Mouse (Mus musculus): ENCODE results near the gene Ly75. TPM values are rescaled to one million over a fixed set of nuclear protein-coding genes. Genes with fewer than 3 reads are reported as not detected.

The Ly75 gene
- total RNA-seq, 2 experiments from 2014 or later, result 4.4 to 6.0 TPM

DNA sequence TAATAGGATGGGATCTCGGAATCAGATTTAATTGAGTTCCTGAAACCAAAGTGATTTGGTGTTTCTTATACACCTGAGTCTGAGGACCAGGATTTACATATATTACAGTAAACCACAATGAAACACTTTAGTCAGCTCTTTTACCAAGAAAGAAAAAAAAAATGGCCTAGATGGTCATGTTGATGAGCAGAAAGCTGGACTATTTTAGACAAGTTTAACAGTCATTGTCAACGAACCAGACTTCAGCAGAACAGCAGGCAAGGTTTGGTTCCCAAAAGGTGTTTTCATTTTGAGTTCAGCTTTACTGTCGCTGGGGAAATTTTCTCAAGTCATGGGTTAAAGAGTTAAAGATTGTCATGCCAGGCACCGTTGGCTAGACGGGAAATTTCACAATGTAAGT, 5.8 kb downstream of the Ly75 start:
- no peak for DNase-seq (ENCODE audit: low spot score in 2 of 2)
- intact Hi-C loops (cut with DNase I), result no loop called here

DNA sequence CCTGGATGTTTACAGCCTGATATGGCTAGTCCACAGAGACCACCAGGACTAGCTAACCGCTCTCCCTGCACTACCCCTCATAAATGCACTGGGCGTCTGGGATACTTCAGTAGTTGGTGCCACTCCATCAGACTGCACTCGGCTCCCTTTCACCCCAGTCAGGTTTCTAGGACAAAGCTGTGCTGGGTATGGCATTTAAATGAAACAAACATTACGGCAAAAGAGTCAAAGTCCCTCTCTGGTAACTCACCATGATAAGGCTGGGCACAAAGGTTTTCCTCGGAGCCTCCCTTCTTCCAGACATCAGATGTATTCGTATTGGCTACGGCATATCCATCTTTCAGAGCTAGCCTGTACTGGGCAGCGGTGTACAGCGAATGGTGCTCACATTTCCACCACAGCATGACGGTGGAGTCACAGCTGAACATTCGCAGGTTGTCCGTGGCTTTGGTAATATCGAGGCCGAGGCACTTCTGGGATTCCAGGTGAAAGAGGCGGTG, 7.4 kb downstream of the Ly75 start:
- DNase-seq (ENCODE audit: low spot score in 2 of 2), result no peak
- intact Hi-C loops (cut with DNase I), result no loop called here

DNA sequence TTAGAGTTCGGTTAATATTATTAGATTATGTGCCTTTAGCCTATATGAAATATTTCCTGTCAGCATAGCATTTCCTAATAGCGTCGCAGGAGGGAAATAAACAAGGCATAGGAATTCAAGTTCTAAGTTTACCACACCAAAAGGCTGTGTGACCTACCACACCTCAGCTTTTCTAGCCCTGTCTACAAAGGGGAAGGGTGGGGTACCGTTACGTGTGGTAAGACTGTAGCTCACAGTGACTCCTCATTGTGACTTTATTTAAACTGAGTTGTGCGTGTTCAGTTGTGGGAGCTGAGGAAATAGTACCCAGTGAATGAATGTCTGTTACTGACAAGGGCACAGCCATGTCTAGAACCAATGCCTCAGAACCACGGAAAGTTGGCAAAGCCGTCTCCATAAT, 8.0 kb downstream of the Ly75 start:
- intact Hi-C loops (cut with DNase I), result no loop called here
- DNase-seq (ENCODE audit: low spot score in 2 of 2), result no peak

DNA sequence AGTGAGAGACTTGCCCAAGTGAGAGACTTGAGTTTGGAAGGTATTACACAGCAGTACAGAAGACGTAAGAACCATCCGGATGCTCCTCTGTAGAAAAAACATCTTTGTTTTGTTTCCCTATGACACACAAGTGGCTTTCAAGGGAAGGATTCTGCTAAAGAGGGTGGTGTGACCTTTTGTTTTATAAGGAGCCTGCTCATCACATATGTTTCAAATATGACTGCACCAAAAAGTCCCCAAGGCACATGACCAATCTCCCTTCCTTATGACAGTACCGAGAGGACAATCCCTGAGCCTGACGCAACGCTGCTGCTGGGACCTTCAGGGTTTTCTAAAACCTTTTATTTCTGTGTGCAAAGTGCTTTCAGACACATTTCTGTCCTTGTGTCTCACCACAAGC, 12.9 kb downstream of the Ly75 start:
- intact Hi-C loops (cut with DNase I), result no loop called here
- no peak for DNase-seq (ENCODE audit: low spot score in 2 of 2)

DNA sequence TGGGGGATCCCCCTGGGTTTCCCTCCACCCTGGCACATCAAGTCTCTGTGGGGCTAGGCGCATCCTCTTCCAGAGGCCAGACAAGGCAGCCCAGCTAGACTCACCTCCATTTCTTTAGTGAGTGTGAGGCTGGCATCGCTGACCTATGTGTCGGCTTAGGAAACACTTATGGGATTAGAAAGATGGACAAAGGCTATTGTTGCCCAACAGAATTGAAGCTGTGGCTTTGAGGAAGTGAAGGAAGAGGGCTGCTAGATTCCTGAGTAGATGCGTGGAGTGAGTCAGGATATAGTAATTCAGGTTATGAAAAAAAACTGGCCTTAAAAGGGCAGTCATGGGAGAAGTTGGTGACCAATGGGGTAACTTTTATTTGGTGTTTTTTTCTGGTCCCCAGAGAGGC, 13.6 kb downstream of the Ly75 start:
- intact Hi-C loops (cut with DNase I), result no loop called here
- no peak for DNase-seq (ENCODE audit: low spot score in 2 of 2)

DNA sequence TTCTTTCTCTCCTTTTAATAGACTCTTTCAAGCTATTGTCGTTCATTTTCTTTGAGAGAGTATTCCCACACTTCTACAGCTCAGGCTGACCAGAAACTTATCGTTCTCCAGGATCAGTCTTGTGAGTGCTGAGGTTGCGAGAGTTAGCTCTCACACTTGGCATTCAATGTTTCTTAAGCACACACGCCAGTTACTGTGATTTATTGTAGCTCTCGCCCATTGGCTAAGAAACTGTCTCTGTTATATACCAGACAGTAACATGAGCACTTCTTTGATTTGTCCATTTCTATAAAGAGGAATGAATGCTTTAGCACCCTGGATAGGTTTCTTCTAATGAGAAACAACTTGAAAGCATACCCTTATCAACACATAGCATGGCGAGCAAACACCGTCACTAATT, 15.2 kb downstream of the Ly75 start:
- intact Hi-C loops (cut with DNase I), result no loop called here
- no peak for DNase-seq (ENCODE audit: low spot score in 2 of 2)

DNA sequence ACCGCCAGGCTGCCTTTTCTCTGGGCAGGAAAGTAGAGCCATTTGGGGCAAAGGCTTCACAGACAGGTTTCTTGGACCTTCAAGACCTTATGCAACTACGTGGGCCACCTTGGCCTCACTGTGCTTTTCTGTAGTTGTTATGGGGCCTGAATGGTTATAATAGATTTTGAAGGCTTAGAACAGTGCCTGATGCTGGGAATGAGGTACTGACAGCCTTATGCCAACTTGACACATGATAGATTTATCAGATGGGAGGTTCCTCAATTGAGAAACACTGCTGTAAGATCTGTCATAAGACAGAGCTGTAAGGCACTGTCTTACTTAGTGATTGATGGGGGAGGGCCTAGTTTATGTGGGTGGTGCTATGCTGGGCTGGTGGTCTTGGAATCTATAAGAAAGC, 15.9 kb downstream of the Ly75 start:
- no peak for DNase-seq (ENCODE audit: low spot score in 2 of 2)
- intact Hi-C loops (cut with DNase I), result no loop called here

DNA sequence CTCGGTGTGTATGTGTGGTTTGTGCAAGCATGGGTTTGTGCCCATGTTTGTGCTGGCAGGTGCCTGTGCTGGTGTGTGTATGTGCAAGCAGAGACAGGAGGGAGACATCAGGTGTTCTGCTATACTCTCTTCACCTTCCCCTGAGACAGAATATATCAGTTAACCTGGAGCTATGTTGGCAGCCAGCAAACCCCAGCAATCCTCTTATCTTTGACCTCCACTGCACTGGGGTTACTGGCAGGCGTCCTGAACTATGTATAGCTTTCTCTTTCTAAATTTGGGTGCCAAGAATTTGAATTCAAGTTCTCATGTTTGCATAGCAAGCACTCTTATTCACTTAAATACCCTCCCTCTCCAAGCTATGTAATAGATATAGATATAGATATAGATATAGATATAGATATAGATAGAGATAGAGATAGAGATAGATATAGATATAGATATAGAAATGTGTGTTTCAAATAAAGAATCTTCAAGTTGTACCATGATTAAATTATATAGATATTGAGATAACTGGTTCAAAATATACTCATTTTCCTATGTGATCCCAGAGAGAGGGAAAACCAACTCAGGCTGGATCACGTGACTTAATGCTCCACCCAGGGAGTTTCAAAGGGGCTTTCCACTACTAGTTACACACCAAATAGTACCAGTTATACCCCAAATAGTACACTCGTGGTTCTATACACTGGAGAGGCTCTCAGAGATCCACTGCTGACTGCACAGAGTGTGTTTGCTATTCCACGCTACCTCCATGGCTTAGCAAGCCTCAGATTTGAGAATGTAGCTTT, 17.1 kb downstream of the Ly75 start:
- intact Hi-C loops (cut with DNase I), result no loop called here
- DNase-seq (ENCODE audit: low spot score in 2 of 2), result no peak

DNA sequence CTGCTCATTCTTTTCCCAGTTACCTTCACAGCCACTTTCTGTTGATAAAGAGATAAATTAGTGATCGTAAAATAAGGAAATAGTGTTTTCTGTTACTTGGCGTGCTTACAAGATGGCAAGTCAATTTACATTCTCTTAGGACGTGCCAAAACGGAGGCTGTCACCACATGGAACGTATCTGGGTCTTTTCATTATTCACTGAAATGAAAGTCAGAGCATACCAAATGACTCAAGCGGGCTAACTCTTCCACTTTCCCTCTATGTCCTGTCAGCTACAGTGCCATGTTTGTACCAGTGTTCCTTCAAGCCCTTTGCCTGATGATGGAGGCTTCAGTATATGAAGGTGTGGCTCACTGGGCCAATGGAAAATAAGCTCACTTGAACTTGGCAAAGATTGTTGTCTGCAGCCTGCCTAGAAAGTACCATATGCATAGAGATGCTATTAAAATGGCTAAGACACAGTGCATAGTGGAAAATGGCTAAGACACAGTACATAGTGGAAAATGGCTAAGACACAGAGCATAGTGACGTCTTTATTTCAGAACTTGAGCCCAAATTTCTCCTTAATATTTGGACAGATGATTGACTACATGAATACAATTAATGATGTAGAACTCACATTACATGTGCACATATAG, 17.8 kb downstream of the Ly75 start:
- intact Hi-C loops (cut with DNase I), result no loop called here
- no peak for DNase-seq (ENCODE audit: low spot score in 2 of 2)

DNA sequence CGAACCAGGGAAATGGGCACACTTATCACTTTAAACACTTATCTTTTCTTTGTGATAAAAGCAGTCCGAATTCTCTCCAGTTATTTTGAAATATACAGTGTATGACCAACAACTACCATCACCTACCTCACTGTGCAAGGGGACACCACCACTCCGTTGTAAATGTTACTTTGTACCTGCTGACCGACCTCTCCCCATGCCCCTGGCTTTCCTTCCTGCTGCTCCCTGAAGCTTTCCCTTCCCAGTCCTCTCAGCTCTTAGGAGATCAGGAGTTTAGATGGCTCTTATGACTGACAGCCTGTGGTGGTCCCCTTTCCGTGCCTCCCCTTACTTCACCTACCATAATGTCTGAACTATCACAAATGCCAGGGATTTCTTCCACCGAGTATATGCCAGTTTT, 21.0 kb downstream of the Ly75 start:
- intact Hi-C loops (cut with DNase I), result no loop called here
- DNase-seq (ENCODE audit: low spot score in 2 of 2), result no peak

DNA sequence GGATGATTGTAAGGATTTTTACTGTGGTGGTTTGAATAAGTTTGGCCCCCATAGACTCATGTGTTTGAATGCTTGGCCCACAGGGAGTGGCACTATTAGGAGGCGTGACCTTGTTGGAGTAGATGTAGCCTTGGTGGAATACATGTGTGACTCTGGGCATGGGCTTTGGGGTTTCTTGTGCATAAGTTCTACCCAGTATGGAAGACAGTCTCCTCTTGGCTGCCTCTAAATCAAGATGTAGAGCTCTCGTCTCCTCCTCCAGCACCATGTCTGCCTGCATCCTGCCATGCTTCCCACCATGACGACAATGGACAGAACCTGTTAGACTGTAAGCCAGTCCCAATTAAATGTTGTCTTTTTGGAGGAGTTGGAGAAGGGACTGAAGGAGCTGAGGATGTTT, 23.3 kb downstream of the Ly75 start:
- DNase-seq (ENCODE audit: low spot score in 2 of 2), result no peak
- intact Hi-C loops (cut with DNase I), result no loop called here

DNA sequence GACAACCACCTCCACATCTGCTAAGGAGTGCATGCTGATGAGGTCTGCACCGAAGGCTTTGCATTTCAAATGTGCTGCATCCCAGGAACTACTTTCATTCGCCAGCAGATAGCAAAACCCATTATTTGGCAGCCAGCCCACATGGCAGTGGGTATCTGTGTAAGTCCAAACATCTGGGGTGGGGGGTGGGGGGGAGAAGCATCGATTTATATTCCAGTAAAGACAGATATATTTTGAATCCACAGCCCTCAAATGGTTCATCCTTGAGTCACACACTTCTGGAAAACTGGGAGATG, 27.8 kb downstream of the Ly75 start:
- intact Hi-C loops (cut with DNase I), result no loop called here
- DNase-seq (ENCODE audit: low spot score in 2 of 2), result no peak

DNA sequence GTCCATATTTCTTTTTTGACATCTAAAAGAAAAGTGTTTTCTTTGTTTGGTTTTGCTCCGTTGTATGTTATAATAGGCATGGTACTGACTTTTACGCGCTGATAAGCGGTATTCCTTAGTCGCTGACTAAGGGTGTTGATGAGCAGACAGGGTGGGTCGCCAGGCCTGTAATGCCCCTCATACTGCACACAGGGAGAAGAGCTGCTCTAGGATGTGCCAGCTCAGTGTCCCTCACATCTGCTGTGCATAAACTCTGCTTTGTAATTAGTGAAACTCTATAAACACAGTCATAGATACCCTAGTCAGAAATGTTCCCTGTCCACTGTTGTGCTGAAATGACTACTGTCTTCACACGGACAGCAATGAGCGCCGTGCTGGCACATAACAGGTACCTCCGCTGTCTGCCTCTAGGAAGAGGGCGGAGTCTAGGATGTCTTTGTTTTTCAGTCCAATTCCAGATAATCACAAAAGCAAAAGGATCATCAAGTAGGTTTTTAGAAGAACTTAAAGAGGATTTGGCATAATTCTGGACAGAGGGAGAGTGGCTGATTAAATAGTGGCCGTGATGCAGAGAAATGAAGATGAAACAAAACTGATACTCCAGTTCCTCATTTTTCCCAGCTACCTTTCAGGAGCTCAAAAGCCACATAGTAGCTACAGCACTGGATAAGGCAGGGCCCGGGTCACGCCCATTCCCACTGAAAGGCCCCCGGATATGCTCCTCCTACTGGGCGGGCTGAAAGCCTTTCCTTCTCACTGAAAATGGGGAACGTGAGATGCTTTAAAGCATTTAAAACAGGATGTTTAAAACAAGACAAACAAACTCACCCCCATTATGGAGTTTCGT, 28.3 kb downstream of the Ly75 start:
- DNase-seq (ENCODE audit: low spot score in 2 of 2), result no peak

DNA sequence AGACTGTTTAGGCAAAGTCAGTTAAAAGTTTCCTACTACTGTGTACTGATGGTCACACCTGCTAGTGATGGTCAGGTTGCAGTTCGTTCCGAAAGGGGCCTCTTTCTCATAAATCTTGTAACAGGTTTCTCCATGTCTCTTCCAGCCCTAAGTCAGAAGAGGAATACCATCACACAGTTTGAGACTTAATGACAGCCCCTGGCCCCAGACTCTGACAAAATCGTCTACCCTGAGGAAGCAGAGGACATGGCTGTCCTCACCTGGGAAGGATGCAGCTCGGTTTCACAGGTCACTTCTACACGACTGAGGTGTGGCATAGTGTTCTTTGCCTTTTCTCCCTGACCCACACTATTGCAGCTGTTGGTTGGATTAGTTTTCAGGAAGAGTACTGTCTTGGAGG, 30.8 kb downstream of the Ly75 start:
- intact Hi-C loops (cut with DNase I), result no loop called here
- DNase-seq (ENCODE audit: low spot score in 2 of 2), result no peak

More for the DNA sequence above, 28.3 kb downstream of the Ly75 start:
- intact Hi-C loops (cut with DNase I), result no loop called here

DNA sequence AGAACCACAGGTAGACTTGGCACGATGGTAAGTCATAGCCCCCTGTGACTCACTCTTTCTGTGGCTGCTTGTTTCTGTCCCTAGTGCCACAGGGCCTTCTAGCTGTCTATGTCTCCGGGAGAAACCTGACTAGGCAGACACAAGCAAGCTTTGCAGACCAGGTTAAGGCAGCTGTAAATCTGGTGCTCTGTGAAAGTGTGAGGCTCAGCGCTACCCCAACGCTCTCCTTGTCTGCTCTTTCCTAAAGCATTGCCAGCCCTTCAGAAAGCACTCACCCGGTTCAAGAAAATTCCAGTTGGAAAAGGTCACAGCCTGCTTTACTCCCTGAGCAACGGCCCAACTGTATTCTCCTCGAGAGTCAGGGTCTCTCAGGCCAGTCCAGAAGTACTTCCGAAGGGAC, 31.3 kb downstream of the Ly75 start:
- DNase-seq (ENCODE audit: low spot score in 2 of 2), result no peak
- intact Hi-C loops (cut with DNase I), result no loop called here

DNA sequence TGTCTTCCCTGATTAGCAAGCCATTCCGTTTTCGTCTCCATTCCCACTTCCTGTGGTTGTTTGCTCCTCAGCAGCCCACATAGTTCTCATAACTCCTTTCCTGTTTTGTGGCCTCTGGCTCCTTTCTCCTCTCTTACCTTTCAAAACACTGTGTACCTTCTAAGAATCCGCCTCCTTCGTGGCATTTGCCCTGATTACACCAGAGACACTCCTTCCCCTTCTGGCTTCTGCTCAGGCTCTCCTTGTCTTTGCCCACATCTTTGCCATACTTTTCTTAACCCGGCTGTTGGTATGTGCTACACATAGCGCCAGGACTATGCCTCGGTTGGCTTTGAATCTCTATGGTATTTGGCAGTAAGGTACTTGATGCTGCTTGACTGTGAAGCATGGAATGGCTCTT, 35.2 kb downstream of the Ly75 start:
- no peak for DNase-seq (ENCODE audit: low spot score in 2 of 2)
- intact Hi-C loops (cut with DNase I), result no loop called here

DNA sequence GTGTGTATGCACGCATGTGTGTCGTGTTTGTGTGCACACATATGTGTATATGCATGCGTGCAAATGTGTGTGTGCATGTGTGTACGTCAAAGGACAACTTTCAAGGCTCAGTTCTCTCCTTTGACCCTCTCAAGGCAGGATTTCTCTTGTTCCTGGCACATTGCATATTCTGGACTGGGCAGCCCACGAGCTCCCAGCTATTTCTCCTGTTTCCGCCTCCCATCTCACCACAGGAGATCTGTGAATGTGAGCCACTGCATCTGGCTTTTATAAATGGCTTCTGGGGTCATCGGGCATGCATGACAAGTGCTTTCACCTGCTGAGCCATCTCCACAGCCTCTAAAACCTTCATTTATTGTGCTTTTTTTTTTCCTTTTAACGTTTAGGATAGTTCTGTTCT, 36.6 kb downstream of the Ly75 start:
- intact Hi-C loops (cut with DNase I), result no loop called here
- DNase-seq (ENCODE audit: low spot score in 2 of 2), result no peak

DNA sequence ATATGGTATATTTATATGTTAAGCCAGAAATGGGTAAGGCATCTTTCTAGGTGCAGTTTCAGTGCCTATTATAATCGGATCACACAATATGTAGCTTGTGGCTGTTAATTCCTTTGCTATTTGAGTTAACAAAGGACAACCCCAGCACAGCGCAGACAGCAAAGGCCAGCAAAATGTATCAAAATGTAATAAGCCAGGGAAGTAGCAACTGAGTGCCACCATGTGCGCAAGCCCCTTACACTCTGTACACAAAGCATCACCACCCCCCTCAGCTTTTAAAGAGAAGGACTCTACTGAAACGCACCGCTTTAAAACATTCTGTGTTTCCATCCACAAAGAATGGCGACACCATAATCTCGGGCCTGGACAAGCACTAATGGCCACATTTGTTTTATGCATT, 37.4 kb downstream of the Ly75 start:
- intact Hi-C loops (cut with DNase I), result no loop called here
- DNase-seq (ENCODE audit: low spot score in 2 of 2), result no peak

DNA sequence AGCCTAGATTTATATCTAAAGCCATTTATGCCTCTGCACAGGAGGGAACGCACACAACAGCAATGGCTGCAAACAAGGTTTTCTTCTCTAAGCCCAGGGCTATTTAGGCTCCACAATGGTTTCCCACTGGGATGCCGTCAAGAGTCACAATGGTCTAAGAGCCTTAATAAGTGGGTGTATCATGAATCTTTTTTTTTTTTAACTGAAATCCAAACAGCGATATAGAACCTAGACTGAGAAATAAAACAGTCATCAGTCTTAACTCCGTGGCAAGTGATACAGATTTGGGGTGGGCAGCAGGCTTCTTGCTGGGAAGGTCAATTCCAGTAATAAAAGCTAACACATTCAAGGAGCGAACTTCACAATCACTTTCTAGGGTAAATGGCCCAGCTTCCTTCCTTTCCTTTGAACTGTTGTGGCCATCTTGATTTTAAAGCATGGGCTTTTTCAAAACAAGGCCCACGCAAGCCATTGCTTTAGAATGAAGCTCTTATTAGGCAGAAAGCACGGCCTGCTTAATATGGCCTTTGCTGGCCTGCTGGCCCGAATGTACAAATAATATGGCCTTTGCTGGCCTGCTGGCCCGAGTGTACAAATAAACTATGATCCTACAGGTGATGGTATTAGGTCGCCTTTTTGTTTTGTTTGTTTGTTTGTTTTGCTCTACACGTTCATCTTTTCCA, 39.4 kb downstream of the Ly75 start:
- no peak for DNase-seq (ENCODE audit: low spot score in 2 of 2)
- intact Hi-C loops (cut with DNase I), result no loop called here

All from left cerebral cortex, postnatal 14 days (tissue).